Mouse (Mus musculus) left cerebral cortex, adult 11 months (tissue): ENCODE results near the gene Lrig1.

Experiments
- DNase-seq: peaks from one replicate; pipeline ENCODE4 v3.0.0; 2022; ENCODE audit warnings: low spot score

Lrig1 gene

DNA sequence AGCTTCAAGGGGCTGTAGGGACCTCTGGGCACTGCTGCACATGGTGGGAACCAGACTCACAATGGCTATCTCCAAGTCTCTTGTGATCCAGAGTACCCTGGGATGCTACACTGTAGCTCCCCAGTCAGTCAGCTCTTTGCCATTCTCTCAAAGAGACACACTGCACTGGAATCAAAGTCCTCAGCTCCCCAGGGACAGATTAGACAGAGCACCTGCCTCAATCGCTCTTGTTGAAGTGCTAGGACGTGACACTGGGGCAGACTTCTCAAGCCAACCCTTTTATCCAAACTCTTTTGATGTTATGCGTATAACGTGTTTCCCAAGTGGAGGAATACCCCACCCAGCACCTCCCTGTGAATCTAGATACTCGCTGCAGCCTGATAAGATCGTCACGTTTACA lies 23.7 kb downstream of the Lrig1 start:
- DNase-seq: no peak

GRCm38 (mm10) chr6:94672426-94672825 lies 27.5 kb downstream of the Lrig1 start:
- no peak for DNase-seq

DNA sequence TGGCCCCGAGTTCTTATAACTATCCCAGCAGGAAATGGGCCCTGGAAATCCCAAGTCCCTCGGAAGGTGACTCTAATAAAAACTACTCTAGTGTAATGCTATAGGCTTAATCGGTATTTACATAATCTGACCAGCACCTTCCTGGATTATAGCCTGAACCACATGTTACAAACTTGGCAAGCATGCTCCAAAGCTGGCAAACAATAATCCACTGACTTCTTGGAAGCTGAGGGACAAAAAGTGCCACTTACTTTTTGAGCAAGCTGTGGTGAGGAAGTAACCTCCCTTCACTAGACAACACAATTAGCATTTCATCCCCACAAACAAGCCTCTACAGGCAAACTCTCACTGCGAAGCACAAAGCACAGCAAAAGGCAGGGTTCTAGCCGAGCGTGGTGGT lies 30.6 kb downstream of the Lrig1 start:
- DNase-seq: no peak

GRCm38 (mm10) chr6:94668204-94668863 lies 31.6 kb downstream of the Lrig1 start:
- no peak for DNase-seq

GRCm38 (mm10) chr6:94667131-94667530 lies 32.8 kb downstream of the Lrig1 start:
- no peak for DNase-seq

- no peak for DNase-seq
Measured at GRCm38 (mm10) chr6:94666432-94667119, 33.4 kb downstream of the Lrig1 start.

DNA sequence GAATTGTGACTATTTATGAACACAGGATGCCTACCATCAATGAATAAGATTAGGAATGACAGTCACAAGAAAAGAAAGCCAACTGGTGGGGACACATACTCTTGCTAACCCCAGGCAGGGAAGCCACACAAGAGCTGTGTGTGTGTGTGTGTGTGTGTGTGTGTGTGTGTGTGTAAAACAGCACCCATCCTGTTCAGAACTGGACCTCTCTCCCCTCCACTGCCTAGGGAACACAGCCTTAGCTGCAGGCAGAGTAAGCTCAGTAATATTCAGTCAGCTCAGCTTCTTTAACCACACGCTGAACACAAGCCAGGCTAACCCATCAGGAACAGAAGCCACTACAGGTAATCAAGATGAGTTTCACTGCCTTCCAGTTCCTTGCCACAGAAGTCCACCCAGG lies 34.3 kb downstream of the Lrig1 start:
- no peak for DNase-seq

GRCm38 (mm10) chr6:94665248-94665647 lies 34.7 kb downstream of the Lrig1 start:
- no peak for DNase-seq

DNA sequence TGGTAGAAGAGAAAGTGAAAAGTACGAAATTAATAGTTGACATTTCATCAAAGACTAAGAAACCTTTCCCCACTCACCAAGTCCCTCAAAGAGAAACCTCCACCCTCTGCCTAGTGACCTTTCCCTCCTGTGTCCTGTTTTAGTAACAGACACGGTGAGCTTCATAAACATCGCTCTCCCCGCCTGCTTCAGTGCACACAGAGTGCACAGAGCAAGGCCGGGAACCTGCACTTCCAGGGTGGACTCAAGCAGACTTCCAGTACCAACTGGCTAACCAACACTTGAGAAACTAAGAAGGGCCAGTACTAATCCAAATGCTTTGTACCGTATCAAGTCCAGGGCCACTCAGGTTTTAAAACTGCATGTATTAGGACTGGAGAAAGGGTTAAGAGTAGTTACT lies 36.0 kb downstream of the Lrig1 start:
- no peak for DNase-seq

- no peak for DNase-seq
Measured at GRCm38 (mm10) chr6:94661923-94662322, 38.0 kb downstream of the Lrig1 start.

- no peak for DNase-seq
Measured at GRCm38 (mm10) chr6:94661321-94661720, 38.6 kb downstream of the Lrig1 start.

DNA sequence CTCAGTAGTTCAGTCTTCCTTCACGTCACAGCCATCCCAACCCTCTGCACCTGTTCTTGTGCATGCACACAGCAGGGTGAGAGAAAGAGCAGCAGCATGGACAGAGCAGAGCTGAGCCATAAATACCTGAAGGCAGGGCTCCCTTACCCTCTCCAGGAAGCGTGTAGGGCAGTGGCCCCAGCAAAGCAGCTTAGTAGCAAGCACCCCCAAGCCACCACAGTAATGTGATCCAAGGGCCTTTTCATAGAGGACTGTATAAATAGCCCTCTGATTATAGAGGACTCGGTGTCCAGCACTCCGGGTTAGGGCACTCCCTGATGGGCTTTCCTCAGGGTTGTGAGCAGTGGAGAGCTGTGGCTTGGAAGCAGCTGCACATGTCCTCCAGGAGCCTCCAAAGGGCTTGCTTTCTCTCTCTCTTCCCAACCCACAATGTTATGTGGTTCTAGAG lies 40.0 kb downstream of the Lrig1 start:
- DNase-seq: no peak

DNA sequence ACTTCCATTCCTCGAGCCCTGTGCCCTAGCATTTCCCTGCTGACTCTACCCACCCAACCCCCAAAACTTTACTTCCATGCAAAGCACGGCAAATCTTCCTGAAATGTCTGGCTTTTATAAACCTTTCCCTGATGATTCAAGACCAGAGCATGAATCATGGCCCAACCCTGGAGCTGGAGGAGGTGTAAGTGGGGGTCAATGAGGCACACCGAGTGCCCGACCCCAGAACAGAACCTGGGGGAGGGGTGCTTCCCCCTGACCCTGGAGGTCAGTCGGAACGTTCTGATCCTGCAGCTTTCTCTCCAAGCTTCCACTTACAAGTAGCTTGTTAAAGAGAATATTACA lies 41.9 kb downstream of the Lrig1 start:
- no peak for DNase-seq

DNA sequence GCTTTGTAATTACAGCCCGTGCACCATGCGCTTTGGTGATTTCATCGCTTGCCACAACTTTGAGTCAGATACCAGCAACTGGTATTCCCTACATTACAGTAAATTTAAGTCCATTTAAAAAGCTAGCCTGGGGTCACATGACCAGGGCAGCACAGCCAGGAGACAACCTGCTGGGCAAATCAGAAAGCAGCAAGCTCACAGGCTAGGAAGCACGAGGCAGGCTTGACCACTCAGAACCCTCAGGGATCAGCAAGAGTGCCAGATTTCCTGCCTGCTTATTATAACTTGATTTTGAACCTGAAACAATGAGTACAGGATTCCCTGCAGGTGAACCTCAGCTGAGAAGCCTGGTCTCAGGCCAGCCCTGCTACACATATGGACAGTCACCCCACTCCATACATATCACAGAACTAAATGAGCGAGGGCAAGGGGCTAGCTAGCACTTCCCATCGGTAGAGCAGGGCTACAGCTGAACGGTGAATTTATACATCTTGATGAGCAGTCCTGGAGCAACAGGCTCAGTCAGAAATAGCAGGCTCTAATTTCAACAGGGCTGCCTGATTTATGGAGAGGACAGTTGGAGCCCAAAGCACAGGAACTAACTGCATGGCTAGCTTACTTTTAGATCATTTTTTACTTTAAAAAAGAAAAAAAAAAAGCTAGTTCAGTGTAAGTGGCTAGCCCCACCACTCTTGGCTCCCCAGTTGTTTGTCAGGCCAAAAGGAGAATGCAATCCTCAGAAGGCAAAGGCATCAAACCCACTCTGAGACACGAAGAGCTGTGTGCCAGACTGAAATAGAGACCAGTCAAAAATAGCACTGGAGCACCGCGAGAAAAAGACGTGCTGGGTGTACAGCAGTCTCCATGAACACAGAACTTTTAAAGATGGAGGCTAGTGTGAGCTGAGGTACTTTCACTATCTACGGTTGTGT lies 42.5 kb downstream of the Lrig1 start:
- no peak for DNase-seq

GRCm38 (mm10) chr6:94655818-94656478 lies 44.0 kb downstream of the Lrig1 start:
- DNase-seq: no peak

- DNase-seq: no peak
Measured at GRCm38 (mm10) chr6:94653388-94654316, 46.3 kb downstream of the Lrig1 start.

DNA sequence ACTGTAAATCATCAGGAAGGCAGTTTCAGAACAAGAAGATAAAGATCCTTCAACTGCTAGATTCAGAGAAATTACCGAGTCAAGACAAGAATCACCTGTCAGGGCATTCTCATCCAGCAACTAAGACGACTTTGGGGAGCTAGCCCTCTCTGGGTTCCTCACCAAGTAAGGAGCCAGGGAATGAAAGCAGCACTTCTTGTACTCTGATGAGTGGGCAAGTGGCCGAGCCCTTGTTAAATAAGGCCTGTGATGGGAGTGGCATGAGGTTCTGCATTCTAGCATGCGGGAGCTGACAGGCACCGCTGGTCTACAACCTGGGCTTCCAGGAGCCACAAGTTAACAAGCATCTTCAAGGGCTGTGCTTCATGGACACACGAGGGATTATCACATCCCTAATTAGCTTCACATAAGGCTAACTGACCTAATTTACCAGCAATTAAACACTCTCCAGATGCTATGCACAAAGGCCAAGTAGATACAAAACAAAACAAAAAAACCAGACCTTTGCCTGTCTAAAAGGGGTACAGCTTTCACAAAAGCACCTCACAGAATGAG lies 47.2 kb downstream of the Lrig1 start:
- no peak for DNase-seq

GRCm38 (mm10) chr6:94651541-94651940 lies 48.4 kb downstream of the Lrig1 start:
- DNase-seq: no peak

DNA sequence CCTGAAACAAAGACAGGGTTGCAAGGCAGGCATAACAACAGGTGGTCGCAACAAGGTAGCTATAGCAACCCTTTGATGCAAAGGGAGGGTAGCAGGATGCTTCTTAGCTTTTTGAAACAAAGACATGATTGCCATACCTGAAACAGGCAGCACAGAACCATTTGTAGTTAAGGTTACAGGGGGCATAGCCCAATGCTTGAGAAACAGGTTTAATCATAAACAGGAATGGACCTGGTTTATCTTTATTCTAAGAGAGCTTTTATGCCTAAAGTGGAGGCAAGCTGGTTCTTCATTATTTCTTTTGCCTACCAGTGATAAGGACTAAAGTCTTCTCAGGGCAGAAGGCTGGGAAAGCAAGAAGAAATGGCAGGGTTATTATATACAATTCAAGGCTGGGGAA lies 50.3 kb downstream of the Lrig1 start:
- no peak for DNase-seq

GRCm38 (mm10) chr6:94648496-94648895 lies 51.5 kb downstream of the Lrig1 start:
- DNase-seq: no peak
